In genomic region chr10:63382372-63383279, GRCm38 (mm10) we compare ENCODE assay signal across 8 mouse cellular contexts. TPM values are rescaled to one million over a fixed set of nuclear protein-coding genes. Genes with fewer than 3 reads are reported as not detected.
DNase-seq lines count a peak whose midpoint lies in the region; ATAC-seq lines count a peak whose summit lies in the region.

Gene Dnajc12, plus strand, starts transcription at chr10:63382443.

- peak; percentile 89 for DNase-seq in Muller cell, postnatal 12 days (ENCODE audit: inconsistent ontology term)
- peak; percentile 91 for DNase-seq in cerebellum, adult 9-11 months
- DNase-seq in frontal cortex, adult 2 months (ENCODE audit: extremely low spot score in 1 of 2, low spot score in 1 of 2), result peak; percentile 85 to 90
- DNase-seq in hindbrain, embryonic 11.5 days (ENCODE audit: low spot score), result peak; percentile 95
- peak; percentile 69 to 75 for DNase-seq in layer of hippocampus, postnatal 10 days (ENCODE audit: low spot score in 2 of 2)
- peak; percentile 94 for DNase-seq in lung, postnatal 10 days
- DNase-seq in ovary, postnatal 36 days (ENCODE audit: low spot score), result peak; percentile 58
- peak; percentile 75 for DNase-seq in thymus, postnatal 25 days

- peak within 1 kb of the TSS; percentile 34 for H3K9ac ChIP-seq in hindbrain, embryonic 11.5 days (ENCODE audit: low read depth, low read length)

- no peak within 1 kb of the TSS for H3K27ac ChIP-seq in hindbrain, embryonic 11.5 days (ENCODE audit: low read depth, low read length)

- H3K4me2 ChIP-seq in hindbrain, embryonic 11.5 days (replicated peaks; ENCODE audit: low read depth, low read length), result peak within 1 kb of the TSS; percentile 78

- no peaks in the 10 kb centered on the region for H3K36me3 ChIP-seq in hindbrain, embryonic 11.5 days (ENCODE audit: control insufficient read depth, insufficient read depth, low read length)

- under 1% methylated on average over 28 of the region's 28 CpGs for WGBS in hindbrain, embryonic 11.5 days

- ATAC-seq in hindbrain, embryonic 11.5 days (ENCODE audit: low FRiP score), result peak; percentile 92

- no peaks in the 10 kb centered on the region for H3K9me3 ChIP-seq in hindbrain, embryonic 11.5 days (ENCODE audit: control insufficient read depth, low read length)

- H3K4me1 ChIP-seq in hindbrain, embryonic 11.5 days (replicated peaks; ENCODE audit: control insufficient read depth, insufficient read depth, low read length), result no peaks in the 10 kb centered on the region

- peak within 1 kb of the TSS; percentile 42 for H3K4me3 ChIP-seq in hindbrain, embryonic 11.5 days (ENCODE audit: low read depth, low read length)

- no peaks in the 10 kb centered on the region; the same call in 1 of the 2 replicates for H3K27me3 ChIP-seq in hindbrain, embryonic 11.5 days (ENCODE audit: control insufficient read depth, insufficient read depth, low read length)

RNA-seq across cellular contexts. Expression of gene Dnajc12, which starts in this region (rescaled TPM):
- 19.1 and 23.4 TPM in 2 replicates for polyA plus RNA-seq in frontal cortex, adult 2 months (2012; rRNA removed)
- 12.5 and 19.6 TPM in 2 replicates for polyA plus RNA-seq in hindbrain, embryonic 11.5 days (2014; fragmentation: Nextera tagmentation; extraction: Ambion mirVana)
- 10 to 100 TPM; 12.1 to 12.6 TPM for total RNA-seq in layer of hippocampus, postnatal 10 days (2021)
